ENCODE assay signal across 8 mouse cellular contexts in the genomic region with DNA sequence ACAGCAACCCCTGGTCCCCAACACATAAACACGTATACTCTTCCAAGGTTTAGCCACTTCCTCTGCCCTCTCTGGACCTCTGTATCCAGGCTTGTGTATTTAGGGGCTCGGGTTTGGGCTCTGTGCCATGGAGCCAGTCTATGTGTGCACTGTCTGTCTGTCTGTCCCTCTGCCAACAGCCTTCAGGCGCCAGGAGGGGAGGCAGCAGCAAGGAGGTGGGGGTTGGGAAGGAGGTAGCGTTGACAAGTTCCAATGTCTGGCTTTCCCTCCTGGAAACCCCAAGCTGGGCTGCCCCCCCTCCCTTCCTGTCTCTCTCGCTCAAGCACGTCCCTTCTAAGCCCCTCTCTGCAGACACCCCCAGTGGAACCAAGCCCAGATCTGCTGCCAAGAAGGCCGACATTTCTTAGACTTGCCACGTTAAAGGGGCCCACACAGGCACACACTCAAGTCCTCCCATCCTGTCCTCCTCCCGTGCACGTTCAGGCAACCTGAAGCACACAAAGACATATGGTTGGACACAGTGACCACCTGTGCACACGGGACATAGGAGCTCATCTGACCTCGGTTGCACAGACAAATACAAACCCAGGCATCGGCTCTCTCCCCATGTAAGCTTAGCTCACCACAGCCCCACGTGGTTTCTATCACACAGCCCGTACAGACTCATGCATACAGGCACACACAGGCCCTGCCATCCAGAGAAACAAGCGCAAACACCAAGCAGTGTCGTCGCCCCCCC. TPM values are rescaled to one million over a fixed set of nuclear protein-coding genes. Genes with fewer than 3 reads are reported as not detected.
DNase-seq lines count a peak whose midpoint lies in the region; ATAC-seq lines count a peak whose summit lies in the region.

No protein-coding gene starts in this region.

- H3K9ac ChIP-seq in hindbrain, embryonic 16.5 days (ENCODE audit: low read depth, low read length): peak overlapping the region; percentile 49
- H3K9ac ChIP-seq in liver, embryonic 15.5 days: no peak overlapping the region
- H3K9ac ChIP-seq in stomach, embryonic 16.5 days (ENCODE audit: low read length): peak overlapping the region; percentile 60

- peaks cover 71% of the 10 kb centered on the region for H3K4me1 ChIP-seq in hindbrain, embryonic 16.5 days (ENCODE audit: control insufficient read depth, insufficient read depth, low read depth, low read length)
- peaks cover 71% of the 10 kb centered on the region for H3K4me1 ChIP-seq in liver, embryonic 15.5 days (replicated peaks)
- peaks cover 89% of the 10 kb centered on the region for H3K4me1 ChIP-seq in stomach, embryonic 16.5 days (ENCODE audit: control insufficient read depth, insufficient read depth, low read length)

- H3K4me3 ChIP-seq in hindbrain, embryonic 16.5 days (ENCODE audit: low read length): no peak overlapping the region
- no peak overlapping the region for H3K4me3 ChIP-seq in liver, embryonic 15.5 days (replicated peaks)
- H3K4me3 ChIP-seq in stomach, embryonic 16.5 days (replicated peaks; ENCODE audit: low read length): 0 out of 2 replicates have a peak overlapping the region, but pooled peaks have one; percentile 11

- no peaks in the 10 kb centered on the region for H3K27me3 ChIP-seq in hindbrain, embryonic 16.5 days (replicated peaks; ENCODE audit: control insufficient read depth, insufficient read depth, low read length)
- H3K27me3 ChIP-seq in liver, embryonic 15.5 days: peaks cover 74% of the 10 kb centered on the region
- H3K27me3 ChIP-seq in stomach, embryonic 16.5 days (ENCODE audit: control insufficient read depth, insufficient read depth, low read length): no peaks in the 10 kb centered on the region

- WGBS in hindbrain, embryonic 16.5 days: 23% methylated on average over 18 of the region's 18 CpGs
- WGBS in liver, embryonic 15.5 days (ENCODE audit: insufficient replicate concordance): 32% methylated on average over 18 of the region's 18 CpGs
- WGBS in stomach, embryonic 16.5 days: 15% methylated on average over 18 of the region's 18 CpGs

- H3K27ac ChIP-seq in hindbrain, embryonic 16.5 days (ENCODE audit: low read depth, low read length): peak overlapping the region; percentile 69
- 0 out of 2 replicates have a peak overlapping the region, but pooled peaks have one; percentile 48 for H3K27ac ChIP-seq in liver, embryonic 15.5 days (replicated peaks)
- peak overlapping the region; percentile 94 for H3K27ac ChIP-seq in stomach, embryonic 16.5 days (ENCODE audit: low read length)

- no peaks in the 10 kb centered on the region for H3K9me3 ChIP-seq in hindbrain, embryonic 16.5 days (ENCODE audit: control insufficient read depth, low read length)
- no peaks in the 10 kb centered on the region for H3K9me3 ChIP-seq in liver, embryonic 15.5 days (replicated peaks)
- H3K9me3 ChIP-seq in stomach, embryonic 16.5 days (replicated peaks; ENCODE audit: control insufficient read depth, low read length): no peaks in the 10 kb centered on the region

- peak overlapping the region; percentile 22 for H3K4me2 ChIP-seq in hindbrain, embryonic 16.5 days (ENCODE audit: low read length)
- H3K4me2 ChIP-seq in liver, embryonic 15.5 days: no peak overlapping the region
- peak overlapping the region; percentile 37 for H3K4me2 ChIP-seq in stomach, embryonic 16.5 days (ENCODE audit: low read depth, low read length)

- ATAC-seq in hindbrain, embryonic 16.5 days: peak; percentile 24; the same call in 1 of the 2 replicates
- ATAC-seq in liver, embryonic 15.5 days (ENCODE audit: insufficient read depth): 0 out of 2 replicates have a peak, but pooled peaks have one; percentile 10
- peak; percentile 54 for ATAC-seq in stomach, embryonic 16.5 days (ENCODE audit: insufficient read depth, low FRiP score)

- peak; percentile 85 to 88 for DNase-seq in cerebellum, postnatal 10 days
- no peak for DNase-seq in cerebellum, adult 9-10 months
- DNase-seq in urinary bladder, postnatal 4 days (ENCODE audit: low spot score in 2 of 2): peak; percentile 60 to 71
- DNase-seq in urinary bladder, postnatal 10 days (ENCODE audit: low spot score): no peak
- no peak for DNase-seq in adrenal gland, postnatal 25 days

- no peaks in the 10 kb centered on the region for H3K36me3 ChIP-seq in hindbrain, embryonic 16.5 days (ENCODE audit: control insufficient read depth, insufficient read depth, low read length)
- H3K36me3 ChIP-seq in liver, embryonic 15.5 days (replicated peaks): no peaks in the 10 kb centered on the region
- H3K36me3 ChIP-seq in stomach, embryonic 16.5 days (ENCODE audit: control insufficient read depth, insufficient read depth, low read length): no peaks in the 10 kb centered on the region

RNA-seq across cellular contexts. Expression of a gene that starts 39.4 kb away (rescaled TPM):
- 22.7 and 23.2 TPM in 2 replicates for polyA plus RNA-seq in hindbrain, embryonic 16.5 days (2015; fragmentation: Nextera tagmentation; extraction: Ambion mirVana)
- 44.0 and 52.0 TPM in 2 replicates for polyA plus RNA-seq in liver, embryonic 15.5 days (2015; fragmentation: Nextera tagmentation; extraction: Ambion mirVana)
- polyA plus RNA-seq in stomach, embryonic 16.5 days (2015; fragmentation: Nextera tagmentation; extraction: Ambion mirVana): 84.3 and 98.6 TPM in 2 replicates
- 107 and 137 TPM in 2 replicates for total RNA-seq in adrenal gland, postnatal 25 days (2021)

Comparison
In these comparisons a context has a peak if more than half of its experiments do, and no peak if none do; other contexts are left out.
1. DNase-seq: peak in cerebellum, postnatal 10 days (2 of 2) and urinary bladder, postnatal 4 days (2 of 2); none in cerebellum, adult 9-10 months (single experiment), urinary bladder, postnatal 10 days (single experiment) and adrenal gland, postnatal 25 days (single experiment).
2. Peak in every context shown above with its lines, with median percentiles within 50 percentile points of each other: ATAC-seq and H3K27ac ChIP-seq.